Mouse (Mus musculus) neutrophil, adult 83 days (primary cell): ENCODE measurements around the gene Birc6. TPM values are rescaled to one million over a fixed set of nuclear protein-coding genes. Genes with fewer than 3 reads are reported as not detected.

Source experiments
- total RNA-seq, 2 experiments: library from RNA; stranded (reverse); gene quantifications; one replicate each; pipeline ENCODE4 v1.2.4; 2023

Birc6 gene
- total RNA-seq, result 100 to 1,000 TPM in 1 of 2 experiments, 10 to 100 TPM in 1; 99.6 to 119 TPM

GRCm38 (mm10) chr17:74527729-74528607, at the start of gene Birc6:
Birc6 (plus strand) TSS chr17:74528295.

GRCm38 (mm10) chr17:74489024-74489900, 38.8 kb upstream of the Birc6 start, which contains the start of gene Yipf4:
Yipf4 (plus strand) TSS chr17:74489493.

GRCm38 (mm10) chr17:74717618-74718151, 189.6 kb downstream of the Birc6 start, which contains the start of gene Ttc27:
Ttc27 (plus strand) TSS chr17:74717732.

Other genes starting within 250 kb of the Birc6 start
- gene Memo1, start 232.8 kb upstream of the Birc6 start, total RNA-seq, result 10 to 100 TPM; 35.2 to 43.2 TPM
- gene Dpy30, start 204.4 kb upstream of the Birc6 start, total RNA-seq, result 10 to 100 TPM; 54.5 to 61.2 TPM
- gene Spast, start 189.3 kb upstream of the Birc6 start, total RNA-seq, result 10 to 100 TPM; 21.4 TPM
- gene Slc30a6, start 132.7 kb upstream of the Birc6 start, total RNA-seq, result 10 to 100 TPM; 10.4 to 11.4 TPM
- 1 to 10 TPM; 5.4 TPM for gene Nlrc4, start 69.2 kb upstream of the Birc6 start, total RNA-seq
- 10 to 100 TPM; 37.1 to 41.2 TPM for gene Yipf4, start 38.8 kb upstream of the Birc6 start, total RNA-seq
- 1 to 10 TPM; 3.9 to 6.2 TPM for gene Ttc27, start 189.4 kb downstream of the Birc6 start, total RNA-seq